Mouse (Mus musculus) neural tube, embryonic 11.5 days (tissue): ENCODE measurements at regions not wholly inside any gene's neighbourhood (a gene's known extent, or its start where the extent isn't known, plus 50 kb on each side); places are given as distances from the start of the nearest gene placed in this dataset.
"Not testable (repeated sequence)": the region's sequence is repeated elsewhere in the genome, so short reads cannot be mapped to it uniquely, and the experiment has no call there.

ENCODE experiments used
- ATAC-seq: fragments of 200-750 bp; cut with Nextera tagmentation; 2 replicates; pipeline ENCODE4 v1.8.0; 2017; ENCODE audit warnings: moderate number of reproducible peaks, mild to moderate bottlenecking, moderate TSS enrichment, moderate library complexity; ENCODE audit not compliant: insufficient read depth, low FRiP score, low TSS enrichment
- DNase-seq: peaks from one replicate; pipeline ENCODE4 v3.0.0-alpha.2; 2015; ENCODE audit warnings: low spot score
- H3K27ac ChIP-seq: fragments of 300-500 bp; sonication (generic); 2 replicates; pipeline ENCODE4 v1.5.1; 2014; ENCODE audit warnings: low read depth, mild to moderate bottlenecking, low read length
- H3K27me3 ChIP-seq: fragments of 300-500 bp; sonication (generic); 2 replicates; pipeline ENCODE4 v1.6.1; 2014; ENCODE audit warnings: mild to moderate bottlenecking, low read length, mixed read lengths; ENCODE audit not compliant: control insufficient read depth, insufficient read depth
- H3K36me3 ChIP-seq: fragments of 300-500 bp; sonication (generic); 2 replicates; pipeline ENCODE4 v1.6.1; 2014; ENCODE audit warnings: mild to moderate bottlenecking, low read length, moderate library complexity, mixed read lengths; ENCODE audit not compliant: control insufficient read depth, insufficient read depth
- H3K4me1 ChIP-seq: fragments of 300-500 bp; sonication (generic); 2 replicates; pipeline ENCODE4 v1.6.1; 2014; ENCODE audit warnings: low read length, mixed read lengths; ENCODE audit not compliant: control insufficient read depth, insufficient read depth
- H3K4me2 ChIP-seq: fragments of 300-500 bp; sonication (generic); 2 replicates; pipeline ENCODE4 v1.6.1; 2014; ENCODE audit warnings: low read depth, mild to moderate bottlenecking, moderate library complexity
- H3K4me3 ChIP-seq: fragments of 300-500 bp; sonication (generic); 2 replicates; pipeline ENCODE4 v1.5.1; 2014; ENCODE audit warnings: low read depth, low read length
- H3K9ac ChIP-seq: fragments of 300-500 bp; sonication (generic); 2 replicates; pipeline ENCODE4 v1.6.1; 2014; ENCODE audit warnings: mild to moderate bottlenecking, low read length
- H3K9me3 ChIP-seq: fragments of 300-500 bp; sonication (generic); 2 replicates; pipeline ENCODE4 v1.6.1; 2016; ENCODE audit warnings: low read length; ENCODE audit not compliant: control insufficient read depth
- WGBS: fragments of 180-500 bp; shearing (Covaris S2); extraction: QIAGEN DNeasy Blood & Tissue Kit; methylation state at CpG from one replicate; pipeline ENCODE4 v1.1.7; 2014; 5-methylcytosine and 5-hydroxymethylcytosine counted together

GRCm38 (mm10) chr10:16171251-16171650 is 1453.2 kb upstream of the Gje1 start:
- Histone ChIP-seq H3K9ac (no peak overlapping the region), H3K27ac (no peak overlapping the region), H3K9me3 (no peaks in the 10 kb centered on the region), H3K4me3 (no peak overlapping the region), H3K4me1 (no peaks in the 10 kb centered on the region), H3K36me3 (no peaks in the 10 kb centered on the region), H3K27me3 (no peaks in the 10 kb centered on the region), H3K4me2 (no peak overlapping the region)
- ATAC-seq, result no peak
- WGBS, result 88% methylated on average over 4 of the region's 4 CpGs
- DNase-seq, result no peak

GRCm38 (mm10) chr10:16159542-16159941 is 1441.5 kb upstream of the Gje1 start:
- not testable (repeated sequence) for H3K9ac ChIP-seq, H3K4me3 ChIP-seq, H3K9me3 ChIP-seq, H3K27ac ChIP-seq, H3K36me3 ChIP-seq, H3K4me2 ChIP-seq, ATAC-seq, H3K27me3 ChIP-seq, DNase-seq, H3K4me1 ChIP-seq
- WGBS, result 89% methylated on average over 6 of the region's 6 CpGs

DNA sequence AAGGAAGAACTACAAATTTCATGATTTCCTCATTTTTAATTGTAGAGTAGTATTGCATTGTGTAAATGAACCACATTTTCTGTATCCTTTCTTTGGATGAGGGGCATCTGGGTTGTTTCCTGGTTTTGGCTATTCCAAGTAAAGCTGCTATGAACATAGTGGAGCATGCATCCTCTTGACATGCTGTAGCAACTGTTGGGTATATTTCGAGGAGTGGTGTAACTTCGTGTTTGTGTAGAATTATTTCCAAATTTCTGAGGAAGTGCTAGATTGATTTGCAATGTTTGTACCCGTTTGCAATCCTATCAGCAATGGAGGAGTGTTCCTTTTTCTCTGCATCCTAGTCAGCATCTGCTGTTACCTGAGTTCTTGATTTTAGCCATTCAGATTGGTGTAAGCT is 1440.4 kb upstream of the Gje1 start:
- WGBS, result 87% methylated on average over 3 of the region's 3 CpGs
- H3K27ac ChIP-seq, result no peak overlapping the region
- H3K4me1 ChIP-seq, result no peaks in the 10 kb centered on the region
- ATAC-seq, result no peak
- no peak overlapping the region for H3K9ac ChIP-seq
- H3K36me3 ChIP-seq, result no peaks in the 10 kb centered on the region
- H3K4me2 ChIP-seq, result no peak overlapping the region
- DNase-seq, result no peak
- no peaks in the 10 kb centered on the region for H3K27me3 ChIP-seq
- H3K9me3 ChIP-seq, result no peaks in the 10 kb centered on the region
- no peak overlapping the region for H3K4me3 ChIP-seq

DNA sequence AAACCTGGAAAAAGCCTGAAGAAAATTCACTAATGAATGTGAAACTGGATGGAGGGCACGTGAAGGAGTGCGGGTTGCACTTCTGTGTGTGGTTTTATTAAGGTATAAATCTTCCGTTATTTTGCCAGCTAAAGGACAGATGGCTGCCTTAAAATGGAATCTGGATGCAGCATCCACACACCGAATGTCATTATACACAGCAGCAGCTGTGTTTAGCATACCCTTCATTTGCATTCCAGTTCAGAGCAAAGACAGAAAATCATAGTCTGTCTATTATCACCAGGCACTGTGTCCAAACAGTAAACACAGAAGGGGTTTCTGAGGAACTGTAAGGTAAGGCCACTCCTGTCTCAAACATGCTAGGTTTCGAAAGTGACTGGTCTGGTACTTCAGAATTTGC is 1438.9 kb upstream of the Gje1 start:
- no peak for DNase-seq
- Histone ChIP-seq H3K4me3 (no peak overlapping the region), H3K9me3 (no peaks in the 10 kb centered on the region), H3K36me3 (no peaks in the 10 kb centered on the region), H3K4me1 (no peaks in the 10 kb centered on the region), H3K9ac (no peak overlapping the region), H3K4me2 (no peak overlapping the region), H3K27me3 (no peaks in the 10 kb centered on the region), H3K27ac (no peak overlapping the region)
- peak; percentile 63 for ATAC-seq
- 71% methylated on average over 5 of the region's 5 CpGs for WGBS

DNA sequence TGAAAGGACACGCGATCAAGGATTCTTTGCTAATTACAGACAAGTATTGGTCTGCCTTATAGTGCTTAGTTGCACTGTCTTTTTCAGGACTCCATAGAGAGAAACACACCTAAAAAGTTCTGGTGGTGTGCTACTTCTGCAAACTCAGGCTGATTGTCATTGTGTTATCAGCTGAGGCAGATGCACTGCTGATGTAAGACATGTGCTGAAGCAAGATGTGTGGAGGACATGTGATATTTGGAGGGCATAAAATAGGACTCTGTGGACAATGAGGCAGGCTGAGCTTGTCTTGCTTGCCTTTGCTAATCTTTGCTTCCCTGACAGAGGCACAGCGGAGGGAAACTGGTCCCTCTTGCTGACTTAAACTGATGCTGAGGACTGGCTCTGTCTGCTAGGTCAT is 1431.0 kb upstream of the Gje1 start:
- no peaks in the 10 kb centered on the region for H3K27me3 ChIP-seq
- no peaks in the 10 kb centered on the region for H3K36me3 ChIP-seq
- H3K27ac ChIP-seq, result no peak overlapping the region
- DNase-seq, result no peak
- no peaks in the 10 kb centered on the region for H3K9me3 ChIP-seq
- no peak overlapping the region for H3K4me2 ChIP-seq
- ATAC-seq, result no peak
- H3K4me3 ChIP-seq, result no peak overlapping the region
- no peaks in the 10 kb centered on the region for H3K4me1 ChIP-seq
- WGBS, result 94% methylated on average over 3 of the region's 3 CpGs
- no peak overlapping the region for H3K9ac ChIP-seq

- WGBS, result 71% methylated on average over 1 of the region's 1 CpGs
- Histone ChIP-seq H3K4me3 (no peak overlapping the region), H3K4me2 (no peak overlapping the region), H3K4me1 (no peaks in the 10 kb centered on the region), H3K9ac (no peak overlapping the region), H3K9me3 (no peaks in the 10 kb centered on the region), H3K36me3 (no peaks in the 10 kb centered on the region), H3K27ac (no peak overlapping the region), H3K27me3 (no peaks in the 10 kb centered on the region)
- no peak for DNase-seq
- ATAC-seq, result no peak
These were observed 1427.4 kb upstream of the Gje1 start for GRCm38 (mm10) chr10:16145397-16145796.

DNA sequence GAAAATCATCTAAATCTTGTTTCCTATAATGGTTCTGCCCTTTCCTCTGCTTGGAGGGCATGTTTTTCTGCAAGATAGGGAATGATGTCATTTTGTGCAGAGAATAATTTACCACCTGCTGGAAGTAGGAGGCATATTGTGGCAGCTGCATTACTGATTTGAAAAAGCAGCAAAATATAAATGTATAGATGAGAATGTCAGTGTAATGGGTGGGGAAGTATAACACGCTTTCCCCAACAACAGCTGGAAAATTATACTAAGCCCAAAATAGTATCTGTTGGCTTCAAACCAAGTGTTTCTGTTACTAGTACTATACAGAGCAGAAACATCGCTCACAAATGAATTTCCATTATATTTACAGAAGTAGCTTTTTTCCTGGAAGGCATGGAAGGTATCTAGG is 1405.9 kb upstream of the Gje1 start:
- DNase-seq, result no peak
- no peak overlapping the region for H3K27ac ChIP-seq
- no peak for ATAC-seq
- no peaks in the 10 kb centered on the region for H3K27me3 ChIP-seq
- WGBS, result 86% methylated on average over 2 of the region's 2 CpGs
- H3K36me3 ChIP-seq, result no peaks in the 10 kb centered on the region
- no peak overlapping the region for H3K9ac ChIP-seq
- no peak overlapping the region for H3K4me3 ChIP-seq
- no peaks in the 10 kb centered on the region for H3K4me1 ChIP-seq
- no peak overlapping the region for H3K4me2 ChIP-seq
- no peaks in the 10 kb centered on the region for H3K9me3 ChIP-seq

DNA sequence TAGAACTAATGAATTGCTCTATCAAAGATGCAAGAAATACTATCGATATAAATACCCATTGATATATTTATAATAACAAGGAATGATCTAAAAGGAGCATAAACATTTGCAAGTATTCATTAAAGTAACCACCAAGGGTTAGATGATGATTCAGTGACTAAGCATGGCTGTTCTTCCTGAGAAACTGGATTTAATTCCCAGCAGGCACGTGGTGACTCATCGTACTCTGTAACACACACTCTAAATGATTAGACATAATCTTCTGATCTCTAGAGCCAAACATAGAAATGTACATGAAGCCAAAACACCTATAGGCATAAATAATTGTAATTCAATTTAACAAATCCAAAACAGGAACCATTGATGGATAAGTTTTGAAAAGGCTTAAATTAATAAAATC is 1370.2 kb upstream of the Gje1 start:
- DNase-seq, result no peak
- 90% methylated on average over 3 of the region's 3 CpGs for WGBS
- no peak for ATAC-seq

DNA sequence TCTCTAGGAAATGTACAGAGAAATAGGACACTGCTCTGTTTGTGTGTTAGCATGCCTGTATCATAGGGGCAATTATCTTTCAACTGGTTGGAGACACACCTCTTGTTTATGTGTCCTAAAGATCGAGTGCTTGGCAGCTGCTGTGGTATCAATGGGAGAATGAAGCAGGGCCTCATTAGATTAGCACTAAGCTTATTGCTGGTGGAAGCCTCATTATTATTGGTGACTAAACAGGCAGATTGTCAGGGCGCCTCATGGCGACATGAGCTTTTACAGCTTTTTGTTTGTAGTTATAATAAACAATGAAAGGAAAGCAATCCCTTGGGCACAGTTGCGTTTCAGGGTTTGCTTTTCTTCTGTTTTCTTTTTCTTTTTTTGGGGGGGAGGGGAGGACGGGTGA is 1335.0 kb upstream of the Gje1 start:
- no peak overlapping the region for H3K9ac ChIP-seq
- H3K9me3 ChIP-seq, result no peaks in the 10 kb centered on the region
- H3K36me3 ChIP-seq, result no peaks in the 10 kb centered on the region
- WGBS, result 41% methylated on average over 5 of the region's 5 CpGs
- no peak overlapping the region for H3K4me3 ChIP-seq
- peak; percentile 39 for ATAC-seq
- no peaks in the 10 kb centered on the region for H3K27me3 ChIP-seq
- no peak overlapping the region for H3K4me2 ChIP-seq
- H3K27ac ChIP-seq, result no peak overlapping the region
- no peaks in the 10 kb centered on the region for H3K4me1 ChIP-seq
- peak; percentile 20 for DNase-seq

More for the DNA sequence above, 1370.2 kb upstream of the Gje1 start:
- Histone ChIP-seq H3K4me2 (no peak overlapping the region), H3K9ac (no peak overlapping the region), H3K36me3 (no peaks in the 10 kb centered on the region), H3K4me3 (no peak overlapping the region), H3K4me1 (no peaks in the 10 kb centered on the region), H3K27ac (no peak overlapping the region), H3K27me3 (no peaks in the 10 kb centered on the region), H3K9me3 (no peaks in the 10 kb centered on the region)
